Mouse (Mus musculus) kidney, adult 2 months (tissue): Measurements from ENCODE around the gene Rnase10. TPM values are rescaled to one million over a fixed set of nuclear protein-coding genes. Genes with fewer than 3 reads are reported as not detected.
"Not testable (repeated sequence)": the region's sequence is repeated elsewhere in the genome, so short reads cannot be mapped to it uniquely, and the experiment has no call there.

ENCODE experiments used
- DNase-seq: peaks from one replicate; pipeline ENCODE4 v3.0.0; 2021
- H3K27ac ChIP-seq: fragments of 200-500 bp; 2 replicates; pipeline ENCODE4 v1.5.1; 2012; ENCODE audit warnings: low read depth, low read length, control low read depth, inconsistent platforms; ENCODE audit not compliant: insufficient read depth
- H3K27me3 ChIP-seq: fragments of 200-500 bp; replicated peaks from 2 replicates; pipeline ENCODE4 v1.6.1; 2012; ENCODE audit warnings: mild to moderate bottlenecking, moderate library complexity, low read length, inconsistent platforms; ENCODE audit not compliant: control insufficient read depth, insufficient read depth
- H3K36me3 ChIP-seq: fragments of 200-500 bp; 2 replicates; pipeline ENCODE4 v1.6.1; 2012; ENCODE audit warnings: mild to moderate bottlenecking, moderate library complexity, low read length, inconsistent platforms; ENCODE audit not compliant: control insufficient read depth, insufficient read depth
- H3K4me1 ChIP-seq: fragments of 200-500 bp; 2 replicates; pipeline ENCODE4 v1.6.1; 2011; ENCODE audit warnings: low read length; ENCODE audit not compliant: control insufficient read depth, insufficient read depth
- H3K4me3 ChIP-seq: fragments of 200-500 bp; 2 replicates; pipeline ENCODE4 v1.5.1; 2011; ENCODE audit warnings: mild to moderate bottlenecking, low read depth, low read length, control low read depth; ENCODE audit not compliant: insufficient read depth
- CTCF ChIP-seq: fragments of 200-500 bp; conservative IDR thresholded peaks from 2 replicates; pipeline ENCODE4 v1.5.1; 2011; ENCODE audit warnings: low read depth, mild to moderate bottlenecking, control low read depth, low read length, moderate library complexity, mixed read lengths; ENCODE audit not compliant: insufficient read depth, insufficient read length
- POLR2A ChIP-seq: fragments of 200-500 bp; IDR thresholded peaks from one replicate; pipeline ENCODE4 v1.6.1; 2011; ENCODE audit warnings: low read depth, low read length, control low read depth
- WGBS: fragments of 180-500 bp; shearing (Covaris S2); methylation state at CpG from one replicate; pipeline ENCODE4 v1.1.7; 2018; 5-methylcytosine and 5-hydroxymethylcytosine counted together
- polyA plus RNA-seq: library from polyadenylated mRNA; depleted of rRNA; stranded (reverse); fragments of >200 nt; gene quantifications from 2 replicates; pipeline ENCODE4 v1.2.3, GENCODE M21; 2012; rRNA removed

The Rnase10 gene
- polyA plus RNA-seq: not detected in 2 replicates

GRCm38 (mm10) chr14:51007152-51007801 lies at the start of gene Rnase10:
Rnase10 (plus strand) TSS chr14:51007751.
- no peaks in the 10 kb centered on the region for H3K36me3 ChIP-seq
- H3K4me3 ChIP-seq: no peak within 1 kb of the TSS
- H3K4me1 ChIP-seq: no peaks in the 10 kb centered on the region
- H3K27ac ChIP-seq: peak within 1 kb of the TSS; percentile 94
- 90% methylated on average over 8 of the region's 8 CpGs for WGBS
- H3K27me3 ChIP-seq: no peaks in the 10 kb centered on the region
- DNase-seq: no peak
- TF ChIP-seq POLR2A (no peak), CTCF (no peak)

GRCm38 (mm10) chr14:50958289-50958995 lies 49.1 kb upstream of the Rnase10 start:
- not testable (repeated sequence) for H3K27ac ChIP-seq, H3K4me3 ChIP-seq, DNase-seq, H3K27me3 ChIP-seq, H3K36me3 ChIP-seq, H3K4me1 ChIP-seq
- WGBS: 95% methylated on average over 5 of the region's 5 CpGs

GRCm38 (mm10) chr14:50968216-50968980 lies 39.2 kb upstream of the Rnase10 start:
- DNase-seq: no peak
- Histone ChIP-seq H3K27ac (no peak overlapping the region), H3K4me1 (0 out of 2 replicates have a peak, but pooled peaks cover 2% of the 10 kb centered on the region), H3K4me3 (no peak overlapping the region), H3K27me3 (no peaks in the 10 kb centered on the region), H3K36me3 (no peaks in the 10 kb centered on the region)
- WGBS: 59% methylated on average over 5 of the region's 5 CpGs
- no peak for TF ChIP-seq CTCF
- TF ChIP-seq POLR2A: no peak

GRCm38 (mm10) chr14:50969041-50969440 lies 38.5 kb upstream of the Rnase10 start:
- H3K27ac ChIP-seq: no peak overlapping the region
- WGBS: 11% methylated on average over 1 of the region's 1 CpGs
- 0 out of 2 replicates have a peak, but pooled peaks cover 2% of the 10 kb centered on the region for H3K4me1 ChIP-seq
- no peak overlapping the region for H3K4me3 ChIP-seq
- H3K27me3 ChIP-seq: no peaks in the 10 kb centered on the region
- H3K36me3 ChIP-seq: no peaks in the 10 kb centered on the region
- TF ChIP-seq POLR2A: no peak
- TF ChIP-seq CTCF: no peak
- DNase-seq: no peak

GRCm38 (mm10) chr14:50969558-50970544 lies 37.7 kb upstream of the Rnase10 start:
- H3K27me3 ChIP-seq: no peaks in the 10 kb centered on the region
- WGBS: 53% methylated on average over 12 of the region's 12 CpGs
- no peaks in the 10 kb centered on the region for H3K36me3 ChIP-seq
- no peak for TF ChIP-seq POLR2A
- TF ChIP-seq CTCF: no peak
- H3K27ac ChIP-seq: no peak overlapping the region
- no peak overlapping the region for H3K4me3 ChIP-seq
- no peak for DNase-seq
- 0 out of 2 replicates have a peak, but pooled peaks cover 2% of the 10 kb centered on the region for H3K4me1 ChIP-seq

- Histone ChIP-seq H3K27me3 (no peaks in the 10 kb centered on the region), H3K36me3 (no peaks in the 10 kb centered on the region), H3K27ac (no peak overlapping the region), H3K4me1 (0 out of 2 replicates have a peak, but pooled peaks cover 2% of the 10 kb centered on the region), H3K4me3 (no peak overlapping the region)
- 50% methylated on average over 1 of the region's 1 CpGs for WGBS
- DNase-seq: no peak
- TF ChIP-seq POLR2A (no peak), CTCF (no peak)
These were observed 36.7 kb upstream of the Rnase10 start for GRCm38 (mm10) chr14:50970822-50971221.

GRCm38 (mm10) chr14:50973054-50973453 lies 34.5 kb upstream of the Rnase10 start:
- H3K4me3 ChIP-seq, H3K36me3 ChIP-seq: not testable (repeated sequence)
- 86% methylated on average over 5 of the region's 5 CpGs for WGBS

More at GRCm38 (mm10) chr14:50973054-50973453, 34.5 kb upstream of the Rnase10 start:
- H3K4me1 ChIP-seq, H3K27ac ChIP-seq, DNase-seq, H3K27me3 ChIP-seq: not testable (repeated sequence)
